Mouse (Mus musculus): ENCODE measurements around the gene Flvcr2. TPM values are rescaled to one million over a fixed set of nuclear protein-coding genes. Genes with fewer than 3 reads are reported as not detected.

The Flvcr2 gene
- total RNA-seq, 2 experiments from 2014 or later, result 1.8 to 2.6 TPM

DNA sequence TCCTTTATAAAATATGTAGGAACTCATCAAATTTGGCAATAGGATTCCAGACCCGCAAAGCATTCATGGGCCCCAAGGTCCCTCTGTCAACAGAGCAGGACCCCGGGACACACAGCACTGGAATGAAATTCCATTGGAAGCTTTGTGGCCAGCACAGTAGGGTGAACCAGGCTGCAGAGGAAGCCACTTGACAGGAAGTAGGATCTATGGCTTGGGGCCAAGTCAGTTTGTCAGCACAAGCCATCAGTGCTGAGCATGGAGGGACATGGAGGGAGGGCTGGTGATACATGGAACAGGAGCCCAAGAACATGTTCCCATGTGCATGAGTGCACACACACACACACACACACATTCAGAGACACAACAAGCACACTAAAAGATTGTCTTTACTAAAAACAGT is 10.1 kb upstream of the Flvcr2 start:
- DNase-seq, result no peak

DNA sequence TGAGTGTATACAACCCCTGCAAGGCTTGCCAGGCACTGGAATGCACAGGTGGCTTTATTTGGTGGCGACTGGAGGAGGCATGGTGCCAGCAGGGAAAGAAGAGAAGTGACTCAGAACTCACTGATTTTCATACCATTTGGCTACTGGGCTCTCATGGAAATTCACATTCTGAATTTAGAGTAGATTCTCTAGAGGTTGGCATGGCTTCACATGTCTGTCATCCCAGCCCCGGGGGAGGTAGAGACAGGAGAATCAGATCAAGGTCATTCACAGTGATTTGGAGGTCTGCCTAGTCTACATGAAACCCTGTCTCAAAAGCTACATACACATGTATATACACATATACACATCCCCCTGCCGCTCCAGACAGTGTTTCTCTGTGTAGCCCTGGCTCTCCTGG is 9.4 kb upstream of the Flvcr2 start:
- DNase-seq, result no peak

GRCm38 (mm10) chr12:85746696-85747219 is 419 bp downstream of the Flvcr2 start:
- DNase-seq, result no peak

GRCm38 (mm10) chr12:85747343-85747742 is 1.0 kb downstream of the Flvcr2 start:
- DNase-seq, result no peak

DNA sequence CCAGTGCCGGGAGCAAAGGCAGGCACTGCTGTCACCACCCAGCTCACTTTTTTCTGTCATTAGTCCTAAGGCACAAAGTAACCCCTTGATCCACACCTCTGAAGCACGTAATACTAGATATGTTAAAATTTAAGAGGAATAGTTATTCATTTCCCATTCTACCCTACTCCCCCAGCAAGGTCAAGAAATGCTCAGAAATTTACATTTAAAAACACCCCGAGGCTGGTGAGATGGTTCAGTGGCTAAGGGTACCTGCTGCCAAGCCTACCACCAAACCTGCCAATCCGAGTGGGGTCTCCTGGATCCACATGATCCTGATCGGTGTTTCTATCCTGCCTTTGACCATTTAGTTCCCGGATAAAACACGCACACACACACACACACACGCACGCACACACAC is 3.5 kb downstream of the Flvcr2 start:
- no peak for DNase-seq

- DNase-seq, result no peak
These were observed 5.8 kb downstream of the Flvcr2 start for GRCm38 (mm10) chr12:85752116-85752515.

DNA sequence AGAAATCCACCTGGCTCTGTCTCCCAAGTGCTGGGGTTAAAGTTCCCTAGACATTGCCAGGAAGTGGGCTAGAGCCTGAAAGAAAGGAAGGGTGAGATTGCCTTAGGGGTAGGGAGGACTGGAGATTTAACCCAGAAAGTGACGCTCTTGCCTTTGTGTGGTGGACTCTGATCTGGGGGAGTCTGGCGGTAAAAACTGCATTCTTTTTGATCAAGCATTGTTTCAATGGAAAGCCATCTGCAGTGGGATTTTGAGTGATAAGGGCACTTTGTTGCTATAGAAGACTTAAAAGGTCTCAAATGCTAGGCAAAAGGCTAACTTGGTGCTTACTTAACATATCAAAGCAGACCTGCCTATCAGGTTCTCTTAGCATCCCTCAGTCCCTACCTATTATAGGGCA is 6.9 kb downstream of the Flvcr2 start:
- no peak for DNase-seq

DNA sequence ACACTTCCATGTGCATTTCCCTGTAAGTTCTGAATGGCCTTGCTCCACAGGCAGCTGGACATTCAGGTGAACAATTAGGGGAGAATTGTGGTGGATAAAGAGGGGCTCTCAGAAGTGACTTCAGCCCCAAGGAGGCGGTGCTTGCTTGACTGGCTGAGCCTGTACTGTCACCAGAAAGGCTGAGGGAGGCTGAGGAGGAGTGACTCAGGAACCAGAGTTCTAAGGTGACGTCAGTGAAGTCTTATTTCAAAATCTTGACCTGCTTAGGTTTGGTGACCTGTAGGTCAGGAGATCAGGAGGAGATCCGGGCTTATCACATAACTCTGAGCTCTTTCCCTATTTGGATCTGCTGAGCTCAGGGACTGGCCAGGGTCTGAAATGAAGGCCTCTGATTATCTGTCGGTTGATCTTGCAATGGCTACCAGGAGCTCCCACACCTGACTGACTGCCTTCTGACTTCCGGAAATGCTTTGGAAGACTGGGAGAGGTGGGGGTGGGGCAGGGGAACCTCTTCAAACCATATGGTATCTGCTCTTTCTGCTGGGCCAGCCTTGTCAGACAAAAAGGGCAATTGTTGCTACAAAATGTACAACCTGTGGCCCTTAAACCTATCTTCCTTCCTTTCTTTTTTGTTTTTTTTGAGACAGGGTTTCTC is 8.4 kb downstream of the Flvcr2 start:
- no peak for DNase-seq

- DNase-seq, result no peak
These were observed 10.1 kb downstream of the Flvcr2 start for GRCm38 (mm10) chr12:85756455-85756854.

DNA sequence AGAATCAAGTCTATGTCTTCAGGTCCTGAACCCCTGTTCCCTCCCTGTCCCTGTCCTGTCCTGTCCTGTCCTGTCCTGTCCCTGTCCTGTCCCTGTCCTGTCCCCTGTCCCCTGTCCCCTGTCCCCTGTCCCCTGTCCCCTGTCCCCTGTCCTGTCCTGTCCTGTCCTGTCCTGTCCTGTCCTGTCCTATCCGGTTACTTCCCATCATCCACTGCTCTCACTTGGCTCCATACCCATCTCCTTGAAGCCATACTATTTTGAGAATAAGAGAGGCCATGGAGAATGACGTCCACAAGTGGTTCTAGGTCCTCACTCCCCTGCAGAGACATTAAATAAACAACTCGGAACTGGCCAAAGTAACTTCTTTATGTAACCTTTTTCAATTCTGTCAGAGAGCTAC is 10.7 kb downstream of the Flvcr2 start:
- no peak for DNase-seq

GRCm38 (mm10) chr12:85758741-85759140 is 12.4 kb downstream of the Flvcr2 start:
- DNase-seq, result no peak

GRCm38 (mm10) chr12:85761471-85761870 is 15.1 kb downstream of the Flvcr2 start:
- DNase-seq, result no peak

DNA sequence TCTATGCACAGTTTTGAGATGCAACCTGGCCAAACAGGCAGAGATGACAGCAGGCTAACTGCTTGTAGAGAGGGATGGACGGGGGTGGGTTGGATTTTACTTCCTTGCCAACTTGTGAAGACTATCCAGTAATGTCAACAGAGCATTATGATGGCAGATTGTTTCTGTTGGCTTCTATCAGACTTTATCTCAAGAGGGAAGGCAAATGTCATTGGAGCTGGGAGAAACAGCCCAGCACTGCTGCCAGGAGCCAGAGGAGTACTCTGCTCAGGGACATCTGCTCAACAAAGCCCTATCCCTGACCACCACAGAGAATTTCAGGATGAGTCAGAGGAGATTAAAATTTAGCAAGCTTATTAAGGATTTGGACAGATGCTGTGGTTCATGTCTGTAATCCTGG is 18.3 kb downstream of the Flvcr2 start:
- DNase-seq, result no peak

GRCm38 (mm10) chr12:85766287-85766686 is 19.9 kb downstream of the Flvcr2 start:
- DNase-seq, result no peak

- no peak for DNase-seq
These were observed 21.4 kb downstream of the Flvcr2 start for GRCm38 (mm10) chr12:85767750-85768149.

- no peak for DNase-seq
These were observed 25.0 kb downstream of the Flvcr2 start for GRCm38 (mm10) chr12:85771356-85771755.

DNA sequence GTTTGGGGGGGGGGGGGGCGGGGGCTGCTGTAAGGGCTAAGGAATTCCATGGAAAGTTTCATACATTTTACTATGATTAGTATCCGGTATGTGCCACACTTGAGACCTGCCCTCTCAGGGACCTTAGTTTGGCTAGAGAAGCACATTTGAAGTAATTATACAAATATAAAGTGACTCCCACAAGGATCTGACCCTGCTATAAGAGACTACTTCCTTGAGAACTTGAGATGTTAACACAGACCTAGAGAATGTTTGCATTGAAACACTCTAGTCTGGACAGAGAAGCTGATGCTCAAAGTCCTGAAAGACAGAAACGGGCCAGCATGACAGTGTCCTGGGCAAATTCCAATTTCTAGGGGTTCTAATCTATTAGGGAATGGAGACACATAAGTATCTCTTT is 32.6 kb downstream of the Flvcr2 start:
- no peak for DNase-seq

- DNase-seq, result no peak
These were observed 33.4 kb downstream of the Flvcr2 start for GRCm38 (mm10) chr12:85779707-85780106.

- no peak for DNase-seq
These were observed 35.3 kb downstream of the Flvcr2 start for GRCm38 (mm10) chr12:85781606-85782005.

GRCm38 (mm10) chr12:85784916-85785815 is 38.8 kb downstream of the Flvcr2 start:
- DNase-seq, result no peak

DNA sequence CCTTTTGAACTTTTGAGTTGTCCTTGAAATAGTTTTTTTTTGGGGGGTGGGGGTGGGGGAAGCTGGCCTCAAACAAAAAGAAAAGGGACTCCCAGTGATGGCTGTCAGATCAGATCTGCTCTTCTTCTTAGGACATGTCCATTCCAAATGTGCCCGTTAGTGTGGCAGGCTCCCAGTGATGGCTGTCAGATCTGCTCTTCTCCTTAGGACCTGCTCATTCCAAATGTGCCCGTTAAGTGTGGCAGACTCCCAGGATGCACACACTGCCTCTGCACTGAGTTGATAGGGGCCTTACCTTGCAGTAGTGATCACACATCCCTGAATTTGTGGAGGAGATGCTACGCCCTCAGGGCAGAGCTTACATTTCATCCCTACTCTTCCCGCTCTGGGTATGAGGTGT is 45.8 kb downstream of the Flvcr2 start:
- DNase-seq, result no peak

DNA sequence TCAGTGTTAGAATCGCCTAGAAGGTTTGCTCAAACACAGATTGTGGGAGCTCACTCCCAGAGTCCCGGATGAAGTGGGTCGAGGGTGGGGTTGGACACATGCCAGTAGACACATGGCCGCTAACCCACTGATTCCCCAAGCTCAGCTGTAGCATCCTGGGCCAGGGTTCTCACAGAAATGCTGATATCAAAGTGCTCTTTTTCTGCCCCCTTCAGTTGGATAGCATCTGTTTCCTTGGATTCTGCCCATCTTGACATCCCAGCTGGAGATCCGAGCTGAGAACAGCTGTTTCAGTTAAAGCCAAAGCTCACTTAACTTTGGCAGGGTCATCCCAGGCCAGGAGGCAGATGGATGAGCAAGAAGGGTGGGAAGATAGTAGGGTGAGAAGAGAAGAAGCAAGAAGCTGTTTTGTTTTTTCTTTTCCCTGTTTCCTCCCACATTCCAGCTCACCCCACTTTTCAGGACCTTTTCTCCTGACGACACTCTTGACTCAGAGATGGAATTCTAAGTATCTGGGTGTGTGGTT is 46.5 kb downstream of the Flvcr2 start:
- peak; percentile 30 to 45 for DNase-seq

DNA sequence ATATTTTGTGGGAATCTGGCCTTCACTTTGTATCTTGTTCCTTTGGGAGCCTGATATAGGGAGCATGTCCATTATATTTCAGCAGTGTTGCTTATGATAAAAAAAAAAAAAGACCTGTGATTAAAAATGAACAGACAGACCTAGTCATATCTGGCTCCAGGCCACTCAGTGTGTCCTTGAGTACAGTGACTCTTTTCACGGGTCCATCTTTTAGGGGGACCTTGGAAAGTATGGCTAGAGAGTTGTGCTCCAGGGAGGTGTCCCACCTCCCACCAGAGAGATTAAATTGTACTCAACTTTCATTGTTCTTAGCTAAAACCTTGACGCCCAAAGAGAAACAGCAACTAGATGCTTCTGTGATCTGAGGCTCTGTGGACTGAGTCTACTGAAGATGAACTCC is 47.8 kb downstream of the Flvcr2 start:
- DNase-seq, result no peak

- DNase-seq, result no peak
These were observed 49.2 kb downstream of the Flvcr2 start for GRCm38 (mm10) chr12:85795551-85795950.
